In genomic region chr16:20496671-20497600, GRCm38 (mm10) we compare ENCODE assay signal across 8 mouse cellular contexts. TPM values are rescaled to one million over a fixed set of nuclear protein-coding genes. Genes with fewer than 3 reads are reported as not detected.
DNase-seq lines count a peak whose midpoint lies in the region; ATAC-seq lines count a peak whose summit lies in the region.

No protein-coding gene starts in this region.

- peak overlapping the region; percentile 70 for H3K4me2 ChIP-seq in limb, embryonic 13.5 days (replicated peaks)
- peak overlapping the region; percentile 50 for H3K4me2 ChIP-seq in midbrain, embryonic 14.5 days (ENCODE audit: low read length)
- peak overlapping the region; percentile 61 for H3K4me2 ChIP-seq in stomach, embryonic 15.5 days

- peak overlapping the region; percentile 55 for H3K9ac ChIP-seq in limb, embryonic 13.5 days
- no peak overlapping the region for H3K9ac ChIP-seq in midbrain, embryonic 14.5 days (replicated peaks; ENCODE audit: low read length)
- peak overlapping the region; percentile 9; the same call in 1 of the 2 replicates for H3K9ac ChIP-seq in stomach, embryonic 15.5 days

- peaks cover 10% of the 10 kb centered on the region; the same call in 1 of the 2 replicates for H3K27me3 ChIP-seq in limb, embryonic 13.5 days
- H3K27me3 ChIP-seq in midbrain, embryonic 14.5 days (ENCODE audit: control insufficient read depth, insufficient read depth, low read length): peaks cover 6% of the 10 kb centered on the region; the same call in 1 of the 2 replicates
- no peaks in the 10 kb centered on the region for H3K27me3 ChIP-seq in stomach, embryonic 15.5 days (replicated peaks)

- peak overlapping the region; percentile 38 for H3K4me3 ChIP-seq in limb, embryonic 13.5 days
- H3K4me3 ChIP-seq in midbrain, embryonic 14.5 days (replicated peaks; ENCODE audit: low read depth, low read length): peak overlapping the region; percentile 19
- H3K4me3 ChIP-seq in stomach, embryonic 15.5 days (replicated peaks): peak overlapping the region; percentile 35

- H3K36me3 ChIP-seq in limb, embryonic 13.5 days: peaks cover 10% of the 10 kb centered on the region
- peaks cover 10% of the 10 kb centered on the region for H3K36me3 ChIP-seq in midbrain, embryonic 14.5 days (ENCODE audit: control insufficient read depth, insufficient read depth, low read length)
- H3K36me3 ChIP-seq in stomach, embryonic 15.5 days: peaks cover 13% of the 10 kb centered on the region

- 14% methylated on average over 25 of the region's 25 CpGs for WGBS in limb, embryonic 13.5 days
- WGBS in midbrain, embryonic 14.5 days: 24% methylated on average over 25 of the region's 25 CpGs
- WGBS in stomach, embryonic 15.5 days: 17% methylated on average over 25 of the region's 25 CpGs

- DNase-seq in urinary bladder, adult 18-20 months (ENCODE audit: low spot score in 2 of 2): peak; percentile 33 to 43
- no peak for DNase-seq in urinary bladder, postnatal 10 days (ENCODE audit: low spot score)
- peak; percentile 90 for DNase-seq in embryo, embryonic 10 days (ENCODE audit: low spot score)
- DNase-seq in gonadal fat pad, adult 2 months (ENCODE audit: low read depth): peak; percentile 68
- DNase-seq in kidney, adult 11 months: peak; percentile 59
- DNase-seq in midbrain, embryonic 14.5 days: peak; percentile 89

- peaks cover 17% of the 10 kb centered on the region for H3K4me1 ChIP-seq in limb, embryonic 13.5 days
- H3K4me1 ChIP-seq in midbrain, embryonic 14.5 days (ENCODE audit: control insufficient read depth, insufficient read depth, low read length): peaks cover 13% of the 10 kb centered on the region; the same call in 1 of the 2 replicates
- H3K4me1 ChIP-seq in stomach, embryonic 15.5 days: peaks cover 8% of the 10 kb centered on the region; the same call in 1 of the 2 replicates

- H3K27ac ChIP-seq in limb, embryonic 13.5 days: no peak overlapping the region
- H3K27ac ChIP-seq in midbrain, embryonic 14.5 days (replicated peaks; ENCODE audit: low read depth, low read length): no peak overlapping the region
- H3K27ac ChIP-seq in stomach, embryonic 15.5 days: peak overlapping the region; percentile 59

- no peak; the same call in 1 of the 2 replicates for ATAC-seq in limb, embryonic 13.5 days (ENCODE audit: low FRiP score, low read depth)
- ATAC-seq in midbrain, embryonic 14.5 days (ENCODE audit: low FRiP score, low TSS enrichment): peak; percentile 29; the same call in 1 of the 2 replicates
- 0 out of 2 replicates have a peak, but pooled peaks have one; percentile 20 for ATAC-seq in stomach, embryonic 15.5 days (ENCODE audit: insufficient read depth, low FRiP score, low read depth)

- H3K9me3 ChIP-seq in limb, embryonic 13.5 days: no peaks in the 10 kb centered on the region
- no peaks in the 10 kb centered on the region for H3K9me3 ChIP-seq in midbrain, embryonic 14.5 days (ENCODE audit: control insufficient read depth, low read length)
- no peaks in the 10 kb centered on the region for H3K9me3 ChIP-seq in stomach, embryonic 15.5 days

RNA-seq across cellular contexts. Expression of gene Eif2b5, which starts 1.7 kb away (rescaled TPM):
- polyA plus RNA-seq in gonadal fat pad, adult 2 months (2012; rRNA removed): 32.6 and 36.2 TPM in 2 replicates
- 109 and 113 TPM in 2 replicates for polyA plus RNA-seq in limb, embryonic 13.5 days (2015; fragmentation: Nextera tagmentation; extraction: Ambion mirVana)
- 65.8 and 97.4 TPM in 2 replicates for polyA plus RNA-seq in midbrain, embryonic 14.5 days (2014; fragmentation: Nextera tagmentation; extraction: Ambion mirVana)
- polyA plus RNA-seq in stomach, embryonic 15.5 days (2015; fragmentation: Nextera tagmentation; extraction: Ambion mirVana): 90.2 and 95.0 TPM in 2 replicates

RNA-seq across cellular contexts. Expression of gene Dvl3, which starts 19.8 kb away (rescaled TPM):
- polyA plus RNA-seq in gonadal fat pad, adult 2 months (2012; rRNA removed): 23.2 and 39.0 TPM in 2 replicates
- polyA plus RNA-seq in limb, embryonic 13.5 days (2015; fragmentation: Nextera tagmentation; extraction: Ambion mirVana): 28.0 and 28.7 TPM in 2 replicates
- polyA plus RNA-seq in midbrain, embryonic 14.5 days (2014; fragmentation: Nextera tagmentation; extraction: Ambion mirVana): 35.8 and 40.2 TPM in 2 replicates
- 21.2 and 26.9 TPM in 2 replicates for polyA plus RNA-seq in stomach, embryonic 15.5 days (2015; fragmentation: Nextera tagmentation; extraction: Ambion mirVana)

RNA-seq across cellular contexts. Expression of gene Ap2m1, which starts 38.3 kb away (rescaled TPM):
- polyA plus RNA-seq in gonadal fat pad, adult 2 months (2012; rRNA removed): 328 and 405 TPM in 2 replicates
- polyA plus RNA-seq in limb, embryonic 13.5 days (2015; fragmentation: Nextera tagmentation; extraction: Ambion mirVana): 629 and 657 TPM in 2 replicates
- polyA plus RNA-seq in midbrain, embryonic 14.5 days (2014; fragmentation: Nextera tagmentation; extraction: Ambion mirVana): 1,285 and 1,320 TPM in 2 replicates
- 518 and 580 TPM in 2 replicates for polyA plus RNA-seq in stomach, embryonic 15.5 days (2015; fragmentation: Nextera tagmentation; extraction: Ambion mirVana)

RNA-seq across cellular contexts. Expression of gene Abcf3, which starts 51.4 kb away (rescaled TPM):
- 52.0 and 59.4 TPM in 2 replicates for polyA plus RNA-seq in gonadal fat pad, adult 2 months (2012; rRNA removed)
- polyA plus RNA-seq in limb, embryonic 13.5 days (2015; fragmentation: Nextera tagmentation; extraction: Ambion mirVana): 68.1 and 78.1 TPM in 2 replicates
- polyA plus RNA-seq in midbrain, embryonic 14.5 days (2014; fragmentation: Nextera tagmentation; extraction: Ambion mirVana): 69.6 and 79.9 TPM in 2 replicates
- 50.6 and 65.0 TPM in 2 replicates for polyA plus RNA-seq in stomach, embryonic 15.5 days (2015; fragmentation: Nextera tagmentation; extraction: Ambion mirVana)
